Mouse (Mus musculus) heart, postnatal 0 days (tissue): ENCODE results near the gene Zfp46. TPM values are rescaled to one million over a fixed set of nuclear protein-coding genes. Genes with fewer than 3 reads are reported as not detected.

Source experiments
- ATAC-seq: fragments of 200-750 bp; cut with Nextera tagmentation; 2 replicates; pipeline ENCODE4 v1.8.0; 2017; ENCODE audit warnings: low read depth, moderate number of reproducible peaks, moderate library complexity; ENCODE audit not compliant: insufficient read depth
- DNase-seq: peaks from one replicate; pipeline ENCODE4 v3.0.0-alpha.2; 2016; ENCODE audit warnings: low spot score
- H3K27ac ChIP-seq: fragments of 300-500 bp; sonication (generic); 2 replicates; pipeline ENCODE4 v1.5.1; 2014; ENCODE audit warnings: low read depth, mild to moderate bottlenecking
- H3K27me3 ChIP-seq: fragments of 300-500 bp; sonication (generic); 2 replicates; pipeline ENCODE4 v1.6.1; 2014; ENCODE audit warnings: low read length, mixed read lengths; ENCODE audit not compliant: control insufficient read depth, insufficient read depth
- H3K36me3 ChIP-seq: fragments of 300-500 bp; sonication (generic); replicated peaks from 2 replicates; pipeline ENCODE4 v1.6.1; 2014; ENCODE audit warnings: low read length, mixed read lengths; ENCODE audit not compliant: control insufficient read depth, insufficient read depth
- H3K4me1 ChIP-seq: fragments of 300-500 bp; sonication (generic); 2 replicates; pipeline ENCODE4 v1.6.1; 2014; ENCODE audit warnings: antibody characterized with exemption; ENCODE audit not compliant: control insufficient read depth, insufficient read depth
- H3K4me2 ChIP-seq: fragments of 300-500 bp; sonication (generic); 2 replicates; pipeline ENCODE4 v1.6.1; 2014; ENCODE audit warnings: low read depth, mild to moderate bottlenecking, low read length, moderate library complexity
- H3K4me3 ChIP-seq: fragments of 300-500 bp; sonication (generic); 2 replicates; pipeline ENCODE4 v1.5.1; 2014; ENCODE audit warnings: low read depth, low read length
- H3K9ac ChIP-seq: fragments of 300-500 bp; sonication (generic); replicated peaks from 2 replicates; pipeline ENCODE4 v1.6.1; 2014; ENCODE audit warnings: low read depth, low read length, mixed read lengths
- H3K9me3 ChIP-seq: fragments of 300-500 bp; sonication (generic); replicated peaks from 2 replicates; pipeline ENCODE4 v1.6.1; 2016; ENCODE audit warnings: low read length; ENCODE audit not compliant: control insufficient read depth
- CTCF ChIP-seq: IDR thresholded peaks from 2 replicates; pipeline ENCODE4 v1.5.1; 2016; ENCODE audit warnings: antibody characterized with exemption, control low read depth, low read depth
- EP300 ChIP-seq: IDR thresholded peaks from 2 replicates; pipeline ENCODE4 v1.6.1; 2016; ENCODE audit warnings: antibody characterized with exemption, low read depth
- WGBS: fragments of 180-500 bp; shearing (Covaris S2); extraction: QIAGEN DNeasy Blood & Tissue Kit; methylation state at CpG from one replicate; pipeline ENCODE4 v1.1.7; 2014; 5-methylcytosine and 5-hydroxymethylcytosine counted together
- polyA plus RNA-seq: library from polyadenylated mRNA; unstranded; fragments of >200 nt; fragmentation: Nextera tagmentation; extraction: Ambion mirVana; gene quantifications from 2 replicates; pipeline ENCODE4 v1.2.1, GENCODE M21; 2015
- total RNA-seq: library from RNA; depleted of rRNA; stranded (reverse); fragments of >200 nt; gene quantifications from 2 replicates; pipeline ENCODE4 v1.2.3, GENCODE M21; 2014; ENCODE audit warnings: low replicate concordance

Gene Zfp46
- total and polyA plus RNA-seq, 2 experiments from 2014 or later, result 19.5 to 21.3 TPM

GRCm38 (mm10) chr4:136312616-136313015, 28.1 kb downstream of the Zfp46 start:
- Histone ChIP-seq H3K4me2 (peak overlapping the region; percentile 75), H3K27me3 (no peaks in the 10 kb centered on the region), H3K27ac (no peak overlapping the region), H3K9me3 (no peaks in the 10 kb centered on the region), H3K4me3 (peak overlapping the region; percentile 97), H3K9ac (peak overlapping the region; percentile 96), H3K4me1 (peaks cover 14% of the 10 kb centered on the region), H3K36me3 (peaks cover 14% of the 10 kb centered on the region; the same call in 1 of the 2 replicates)
- ATAC-seq (no peak), DNase-seq (no peak)
- TF ChIP-seq EP300, result no peak
- no peak for TF ChIP-seq CTCF
- WGBS, result 8% methylated on average over 4 of the region's 4 CpGs

- Histone ChIP-seq H3K36me3 (peaks cover 58% of the 10 kb centered on the region), H3K4me2 (no peak overlapping the region), H3K27ac (no peak overlapping the region), H3K4me3 (no peak overlapping the region), H3K9ac (no peak overlapping the region), H3K4me1 (peaks cover 5% of the 10 kb centered on the region), H3K27me3 (no peaks in the 10 kb centered on the region), H3K9me3 (no peaks in the 10 kb centered on the region)
- 91% methylated on average over 4 of the region's 4 CpGs for WGBS
- ATAC-seq, result no peak
- no peak for TF ChIP-seq CTCF
- TF ChIP-seq EP300, result no peak
- DNase-seq, result no peak
Measured at GRCm38 (mm10) chr4:136317667-136318066, 33.2 kb downstream of the Zfp46 start.

- no peaks in the 10 kb centered on the region for H3K9me3 ChIP-seq
- H3K27me3 ChIP-seq, result no peaks in the 10 kb centered on the region
- H3K4me2 ChIP-seq, result no peak overlapping the region
- H3K27ac ChIP-seq, result no peak overlapping the region
- peaks cover 70% of the 10 kb centered on the region for H3K36me3 ChIP-seq
- no peak overlapping the region for H3K4me3 ChIP-seq
- no peaks in the 10 kb centered on the region for H3K4me1 ChIP-seq
- ATAC-seq (no peak), DNase-seq (no peak)
- H3K9ac ChIP-seq, result no peak overlapping the region
- no peak for TF ChIP-seq CTCF
- no peak for TF ChIP-seq EP300
- 59% methylated on average over 4 of the region's 4 CpGs for WGBS
Measured at GRCm38 (mm10) chr4:136320016-136320415, 35.5 kb downstream of the Zfp46 start.

- Histone ChIP-seq H3K4me3 (no peak overlapping the region), H3K4me1 (no peaks in the 10 kb centered on the region), H3K9ac (no peak overlapping the region), H3K36me3 (peaks cover 56% of the 10 kb centered on the region), H3K27ac (no peak overlapping the region), H3K27me3 (no peaks in the 10 kb centered on the region), H3K9me3 (no peaks in the 10 kb centered on the region), H3K4me2 (no peak overlapping the region)
- TF ChIP-seq CTCF (peak; percentile 43), EP300 (no peak)
- no peak for DNase-seq
- ATAC-seq, result no peak; the same call in 1 of the 2 replicates
- WGBS, result 23% methylated on average over 2 of the region's 2 CpGs
Measured at GRCm38 (mm10) chr4:136324226-136324625, 39.7 kb downstream of the Zfp46 start.

- 45% methylated on average over 5 of the region's 5 CpGs for WGBS
- no peak overlapping the region for H3K9ac ChIP-seq
- ATAC-seq (no peak), DNase-seq (no peak)
- TF ChIP-seq EP300 (no peak), CTCF (no peak)
- peaks cover 46% of the 10 kb centered on the region for H3K36me3 ChIP-seq
- H3K27ac ChIP-seq, result no peak overlapping the region
- no peaks in the 10 kb centered on the region for H3K9me3 ChIP-seq
- H3K4me1 ChIP-seq, result no peaks in the 10 kb centered on the region
- no peak overlapping the region for H3K4me3 ChIP-seq
- no peak overlapping the region for H3K4me2 ChIP-seq
- H3K27me3 ChIP-seq, result no peaks in the 10 kb centered on the region
Measured at GRCm38 (mm10) chr4:136327238-136327637, 42.8 kb downstream of the Zfp46 start.

- Histone ChIP-seq H3K9ac (no peak overlapping the region), H3K4me2 (no peak overlapping the region)
Measured at GRCm38 (mm10) chr4:136328115-136328514, 43.6 kb downstream of the Zfp46 start.

More at GRCm38 (mm10) chr4:136328115-136328514, 43.6 kb downstream of the Zfp46 start:
- DNase-seq, result no peak
- Histone ChIP-seq H3K4me1 (no peaks in the 10 kb centered on the region), H3K9me3 (no peaks in the 10 kb centered on the region), H3K27me3 (no peaks in the 10 kb centered on the region), H3K36me3 (peaks cover 51% of the 10 kb centered on the region), H3K4me3 (no peak overlapping the region), H3K27ac (0 out of 2 replicates have a peak overlapping the region, but pooled peaks have one; percentile 11)
- TF ChIP-seq CTCF (peak; percentile 38), EP300 (no peak)
- ATAC-seq, result no peak
